Mouse (Mus musculus): ENCODE data around the gene Cd9.

Cd9 gene

GRCm38 (mm10) chr6:125430982-125431381 lies 63.6 kb downstream of the Cd9 start:
- no peak for DNase-seq

GRCm38 (mm10) chr6:125430358-125430958 lies 64.1 kb downstream of the Cd9 start:
- no peak for DNase-seq

- DNase-seq, result no peak
Measured at GRCm38 (mm10) chr6:125429741-125430140, 64.8 kb downstream of the Cd9 start.

GRCm38 (mm10) chr6:125426383-125427360 lies 67.9 kb downstream of the Cd9 start:
- DNase-seq, result peak; percentile 79

- DNase-seq, result no peak
Measured at GRCm38 (mm10) chr6:125425205-125426090, 69.1 kb downstream of the Cd9 start.

- no peak for DNase-seq
Measured at GRCm38 (mm10) chr6:125424156-125424555, 70.4 kb downstream of the Cd9 start.

GRCm38 (mm10) chr6:125423507-125423906 lies 71.1 kb downstream of the Cd9 start:
- no peak for DNase-seq

- no peak for DNase-seq
Measured at GRCm38 (mm10) chr6:125423099-125423498, 71.5 kb downstream of the Cd9 start.

- peak; percentile 62 for DNase-seq
Measured at GRCm38 (mm10) chr6:125422051-125422822, 72.4 kb downstream of the Cd9 start.

- DNase-seq, result no peak
Measured at GRCm38 (mm10) chr6:125420458-125421063, 74.0 kb downstream of the Cd9 start.

GRCm38 (mm10) chr6:125418744-125419143 lies 75.8 kb downstream of the Cd9 start:
- peak; percentile 70 for DNase-seq

- no peak for DNase-seq
Measured at GRCm38 (mm10) chr6:125413326-125413725, 81.3 kb downstream of the Cd9 start.

- DNase-seq, result no peak
Measured at GRCm38 (mm10) chr6:125411661-125412060, 82.9 kb downstream of the Cd9 start.

GRCm38 (mm10) chr6:125410995-125411547 lies 83.5 kb downstream of the Cd9 start:
- DNase-seq, result no peak

GRCm38 (mm10) chr6:125410551-125410950 lies 84.0 kb downstream of the Cd9 start:
- no peak for DNase-seq

Data from kidney, adult 9 months (tissue).